Mouse (Mus musculus) kidney, postnatal 0 days (tissue): Measurements from ENCODE around the gene Ldhal6b. TPM values are rescaled to one million over a fixed set of nuclear protein-coding genes. Genes with fewer than 3 reads are reported as not detected.

Experiments used
- ATAC-seq: fragments of 200-750 bp; cut with Nextera tagmentation; replicated peaks from 2 replicates; pipeline ENCODE4 v1.8.0; 2017; ENCODE audit warnings: low read depth, moderate number of reproducible peaks, moderate TSS enrichment, moderate library complexity; ENCODE audit not compliant: low FRiP score
- DNase-seq: peaks from one replicate; pipeline ENCODE4 v3.0.0-alpha.2; 2016; ENCODE audit warnings: low spot score
- H3K27ac ChIP-seq: fragments of 300-500 bp; sonication (generic); 2 replicates; pipeline ENCODE4 v1.5.1; 2014; ENCODE audit warnings: mild to moderate bottlenecking
- H3K27me3 ChIP-seq: fragments of 300-500 bp; sonication (generic); 2 replicates; pipeline ENCODE4 v1.6.1; 2014; ENCODE audit warnings: low read length, mixed read lengths; ENCODE audit not compliant: insufficient read depth
- H3K36me3 ChIP-seq: fragments of 300-500 bp; sonication (generic); 2 replicates; pipeline ENCODE4 v1.6.1; 2014; ENCODE audit warnings: low read length, mixed read lengths; ENCODE audit not compliant: insufficient read depth
- H3K4me1 ChIP-seq: fragments of 300-500 bp; sonication (generic); replicated peaks from 2 replicates; pipeline ENCODE4 v1.6.1; 2014; ENCODE audit warnings: antibody characterized with exemption, low read length, mixed read lengths; ENCODE audit not compliant: insufficient read depth
- H3K4me2 ChIP-seq: fragments of 300-500 bp; sonication (generic); 2 replicates; pipeline ENCODE4 v1.6.1; 2014; ENCODE audit warnings: mild to moderate bottlenecking, low read length, moderate library complexity, mixed read lengths
- H3K4me3 ChIP-seq: fragments of 300-500 bp; sonication (generic); replicated peaks from 2 replicates; pipeline ENCODE4 v1.5.1; 2014; ENCODE audit warnings: low read depth, low read length
- H3K9ac ChIP-seq: fragments of 300-500 bp; sonication (generic); 2 replicates; pipeline ENCODE4 v1.6.1; 2014; ENCODE audit warnings: low read depth, low read length
- H3K9me3 ChIP-seq: fragments of 300-500 bp; sonication (generic); replicated peaks from 2 replicates; pipeline ENCODE4 v1.6.1; 2016; ENCODE audit warnings: low read length, inconsistent platforms, mixed read lengths
- CTCF ChIP-seq: IDR thresholded peaks from 2 replicates; pipeline ENCODE4 v1.5.1; 2016; ENCODE audit warnings: antibody characterized with exemption, low read depth, mild to moderate bottlenecking, moderate library complexity
- WGBS: fragments of 180-500 bp; shearing (Covaris S2); extraction: QIAGEN DNeasy Blood & Tissue Kit; methylation state at CpG from one replicate; pipeline ENCODE4 v1.1.7; 2014; 5-methylcytosine and 5-hydroxymethylcytosine counted together
- polyA plus RNA-seq: library from polyadenylated mRNA; unstranded; fragments of >200 nt; fragmentation: Nextera tagmentation; extraction: Ambion mirVana; gene quantifications from 2 replicates; pipeline ENCODE4 v1.2.1, GENCODE M21; 2015

The Ldhal6b gene
- polyA plus RNA-seq, 1 experiment from 2014 or later = not detected

DNA sequence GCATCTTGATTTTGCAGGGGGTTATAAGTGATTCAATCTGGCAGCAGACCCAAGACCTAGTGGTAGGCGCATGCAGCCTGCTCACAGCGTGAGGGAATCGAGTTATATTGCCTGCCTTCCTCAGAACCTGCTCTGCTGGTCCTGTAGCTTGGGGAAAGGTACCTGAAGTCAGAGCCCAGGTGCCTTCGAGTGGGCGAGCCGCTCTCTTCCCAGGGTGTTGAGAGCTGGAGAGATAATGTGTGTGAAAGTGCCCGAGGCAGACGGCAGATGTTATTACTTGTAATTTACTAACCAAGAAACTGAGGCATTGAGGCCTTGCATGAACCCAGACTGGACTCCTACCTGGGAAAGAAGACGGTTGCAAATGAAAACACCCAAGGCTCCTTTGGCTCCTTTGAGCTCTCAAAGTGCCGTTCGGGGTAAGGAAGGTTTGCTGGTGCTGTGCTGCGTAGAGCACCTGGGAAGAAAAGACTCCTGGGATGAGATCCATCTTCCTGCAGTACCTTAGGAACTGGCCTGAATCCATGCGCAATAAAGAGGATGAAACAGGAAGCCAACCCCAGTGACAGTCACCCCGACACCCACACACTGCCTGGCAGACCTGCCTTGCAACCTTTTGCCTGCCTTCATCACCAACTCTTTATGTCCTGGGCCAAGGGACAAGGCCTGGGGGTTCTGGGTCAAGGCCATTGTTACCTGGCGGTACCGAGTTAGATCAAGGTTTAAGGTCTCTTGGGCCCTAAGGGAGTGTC is 22.9 kb downstream of the Ldhal6b start:
- ATAC-seq (no peak), DNase-seq (no peak)
- no peaks in the 10 kb centered on the region for H3K9me3 ChIP-seq
- H3K27me3 ChIP-seq = no peaks in the 10 kb centered on the region
- no peaks in the 10 kb centered on the region for H3K36me3 ChIP-seq
- 81% methylated on average over 16 of the region's 16 CpGs for WGBS
- no peaks in the 10 kb centered on the region for H3K4me1 ChIP-seq
- no peak overlapping the region for H3K4me3 ChIP-seq
- no peak for TF ChIP-seq CTCF
- no peak overlapping the region for H3K4me2 ChIP-seq
- no peak overlapping the region for H3K27ac ChIP-seq
- no peak overlapping the region for H3K9ac ChIP-seq

GRCm38 (mm10) chr17:5390682-5391081 is 27.9 kb downstream of the Ldhal6b start:
- Histone ChIP-seq H3K27me3 (no peaks in the 10 kb centered on the region), H3K27ac (no peak overlapping the region), H3K4me1 (no peaks in the 10 kb centered on the region), H3K9me3 (no peaks in the 10 kb centered on the region), H3K36me3 (no peaks in the 10 kb centered on the region), H3K9ac (no peak overlapping the region), H3K4me3 (no peak overlapping the region), H3K4me2 (no peak overlapping the region)
- TF ChIP-seq CTCF = no peak
- ATAC-seq (no peak), DNase-seq (no peak)
- WGBS = 44% methylated on average over 10 of the region's 10 CpGs

GRCm38 (mm10) chr17:5388351-5388750 is 30.2 kb downstream of the Ldhal6b start:
- no peak overlapping the region for H3K4me2 ChIP-seq
- H3K4me3 ChIP-seq = no peak overlapping the region
- TF ChIP-seq CTCF = no peak
- H3K27me3 ChIP-seq = no peaks in the 10 kb centered on the region
- H3K27ac ChIP-seq = no peak overlapping the region
- no peak for DNase-seq
- no peak overlapping the region for H3K9ac ChIP-seq
- 82% methylated on average over 3 of the region's 3 CpGs for WGBS
- ATAC-seq = no peak
- H3K36me3 ChIP-seq = no peaks in the 10 kb centered on the region
- no peaks in the 10 kb centered on the region for H3K9me3 ChIP-seq
- H3K4me1 ChIP-seq = no peaks in the 10 kb centered on the region

- 85% methylated on average over 12 of the region's 12 CpGs for WGBS
- Histone ChIP-seq H3K9me3 (no peaks in the 10 kb centered on the region), H3K36me3 (no peaks in the 10 kb centered on the region), H3K4me3 (no peak overlapping the region), H3K27ac (no peak overlapping the region), H3K27me3 (no peaks in the 10 kb centered on the region), H3K4me1 (no peaks in the 10 kb centered on the region), H3K9ac (no peak overlapping the region), H3K4me2 (no peak overlapping the region)
- DNase-seq (no peak), ATAC-seq (no peak)
- no peak for TF ChIP-seq CTCF
Measured at GRCm38 (mm10) chr17:5386885-5387545, 31.6 kb downstream of the Ldhal6b start.

DNA sequence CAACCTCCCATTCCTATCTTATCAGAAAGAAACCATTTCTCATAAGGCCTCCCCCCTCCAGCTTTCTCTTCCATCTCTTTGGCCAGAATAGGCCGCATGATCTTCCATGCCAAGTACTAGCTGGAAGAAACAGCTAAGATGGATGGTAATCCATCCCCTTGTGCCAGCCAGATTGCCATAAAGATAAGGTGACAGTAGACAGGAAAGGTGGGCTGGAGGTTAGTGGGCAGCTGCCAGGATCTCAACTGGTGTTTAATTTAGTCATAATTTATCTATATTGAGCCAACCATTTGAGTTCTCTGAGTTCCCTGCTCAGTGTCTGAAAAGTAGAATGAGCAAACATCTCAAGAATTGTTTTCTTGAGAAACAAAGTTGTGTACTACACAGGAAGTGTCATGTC is 32.9 kb downstream of the Ldhal6b start:
- Histone ChIP-seq H3K4me2 (no peak overlapping the region), H3K36me3 (no peaks in the 10 kb centered on the region), H3K9me3 (no peaks in the 10 kb centered on the region), H3K4me3 (no peak overlapping the region), H3K27ac (no peak overlapping the region), H3K9ac (no peak overlapping the region), H3K27me3 (no peaks in the 10 kb centered on the region), H3K4me1 (no peaks in the 10 kb centered on the region)
- no peak for TF ChIP-seq CTCF
- WGBS = 53% methylated on average over 1 of the region's 1 CpGs
- DNase-seq (no peak), ATAC-seq (no peak)

- no peaks in the 10 kb centered on the region for H3K36me3 ChIP-seq
- H3K4me2 ChIP-seq = no peak overlapping the region
- 31% methylated on average over 7 of the region's 7 CpGs for WGBS
- H3K27me3 ChIP-seq = no peaks in the 10 kb centered on the region
- ATAC-seq (no peak), DNase-seq (no peak)
- H3K27ac ChIP-seq = no peak overlapping the region
- H3K9me3 ChIP-seq = no peaks in the 10 kb centered on the region
- H3K9ac ChIP-seq = no peak overlapping the region
- no peak for TF ChIP-seq CTCF
- no peak overlapping the region for H3K4me3 ChIP-seq
- H3K4me1 ChIP-seq = no peaks in the 10 kb centered on the region
Measured at GRCm38 (mm10) chr17:5377930-5378310, 40.6 kb downstream of the Ldhal6b start.
